Mouse (Mus musculus) liver (tissue): Measurements from ENCODE around the gene Gh.

Experiments used
- DNase-seq: peaks from one replicate; pipeline ENCODE4 v3.0.0-alpha.2; 2020; ENCODE audit warnings: mixed read lengths

Gene Gh

GRCm38 (mm10) chr11:106308162-106308561 is 6.5 kb upstream of the Gh start:
- no peak for DNase-seq

- no peak for DNase-seq
Observed at GRCm38 (mm10) chr11:106307432-106307831, 5.8 kb upstream of the Gh start.

DNA sequence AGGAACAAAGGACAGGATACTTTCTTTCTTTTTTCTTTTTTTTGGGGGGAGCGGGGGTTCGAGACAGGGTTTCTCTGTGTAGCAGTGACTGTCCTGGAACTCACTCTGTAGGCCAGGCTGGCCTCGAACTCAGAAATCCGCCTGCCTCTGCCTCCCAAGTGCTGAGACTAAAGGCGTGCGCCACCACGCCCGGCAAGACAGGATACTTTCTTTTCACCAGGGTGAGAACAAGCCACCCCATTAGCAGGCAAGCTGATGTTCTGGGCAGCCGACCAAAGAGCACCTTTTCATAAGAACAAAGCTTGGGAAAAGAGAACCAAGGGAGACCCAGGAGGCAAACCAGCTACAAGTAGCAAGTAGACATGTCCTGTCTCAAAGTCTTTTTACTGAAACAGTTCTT is 5.1 kb upstream of the Gh start:
- DNase-seq: no peak

GRCm38 (mm10) chr11:106306065-106306385 is 4.4 kb upstream of the Gh start:
- no peak for DNase-seq

GRCm38 (mm10) chr11:106305348-106306064 is 3.8 kb upstream of the Gh start:
- no peak for DNase-seq

- peak; percentile 70 for DNase-seq
Observed at GRCm38 (mm10) chr11:106302634-106303033, 969 bp upstream of the Gh start.

GRCm38 (mm10) chr11:106291861-106292260 is 9.8 kb downstream of the Gh start:
- DNase-seq: no peak

DNA sequence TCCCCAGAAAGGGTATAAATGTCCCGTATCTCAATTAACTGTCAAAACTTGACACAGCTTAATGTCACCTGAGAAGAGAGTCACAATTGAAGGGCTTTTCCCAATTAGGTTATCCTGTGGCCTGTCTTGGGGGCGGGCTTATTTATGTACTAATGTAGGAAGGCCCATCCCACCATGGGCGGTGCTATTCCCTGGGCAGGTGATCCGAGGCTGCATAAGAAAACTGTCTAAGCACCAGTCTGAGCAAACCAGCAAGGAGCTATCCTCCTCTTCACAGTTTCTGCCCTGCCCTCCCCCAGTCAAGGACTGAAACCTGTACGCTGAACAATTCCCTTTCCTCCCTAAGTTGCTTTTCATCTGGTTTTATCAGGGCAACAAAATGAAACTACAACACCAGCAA is 11.3 kb downstream of the Gh start:
- no peak for DNase-seq

GRCm38 (mm10) chr11:106289369-106289768 is 12.3 kb downstream of the Gh start:
- DNase-seq: peak; percentile 21

DNA sequence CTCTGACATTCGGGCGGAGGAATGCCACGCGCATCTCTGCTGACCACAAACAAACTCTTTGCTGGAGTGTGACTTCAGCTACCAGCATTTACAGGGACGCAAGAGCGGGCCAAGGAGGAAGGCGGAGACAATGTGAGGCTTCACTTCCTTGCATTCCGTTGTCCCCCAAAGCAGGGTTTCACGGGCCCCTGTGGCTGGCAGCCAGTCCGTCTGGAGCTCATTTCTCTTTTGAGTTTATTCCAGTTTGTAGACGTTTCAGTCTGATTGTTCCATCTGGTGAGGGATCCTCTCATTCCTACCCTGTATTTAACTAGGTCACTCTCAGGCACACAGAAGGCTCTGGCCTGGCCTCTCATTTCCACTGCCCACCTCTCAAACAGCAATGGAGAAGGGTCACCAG is 14.7 kb downstream of the Gh start:
- DNase-seq: no peak

DNA sequence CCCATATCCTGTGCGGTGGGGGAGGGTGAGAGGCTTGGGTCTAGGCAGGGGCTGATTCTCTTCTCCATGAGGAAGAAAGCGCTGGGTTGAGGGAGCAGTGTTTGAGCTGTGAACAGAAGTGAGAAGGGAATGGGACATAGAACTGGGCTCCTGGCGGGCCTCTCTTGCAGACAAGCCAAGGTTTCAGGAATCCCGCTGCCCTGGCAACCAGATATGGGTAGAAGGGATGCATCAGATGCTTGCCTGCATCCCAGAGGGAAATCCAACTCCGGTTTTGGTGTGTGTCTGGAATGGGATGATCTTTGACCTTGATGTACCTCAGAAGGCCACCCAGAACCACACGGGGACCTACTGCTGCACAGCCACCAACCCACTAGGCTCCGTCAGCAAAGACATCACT is 15.5 kb downstream of the Gh start:
- no peak for DNase-seq

- no peak for DNase-seq
Observed at GRCm38 (mm10) chr11:106284126-106284525, 17.5 kb downstream of the Gh start.

DNA sequence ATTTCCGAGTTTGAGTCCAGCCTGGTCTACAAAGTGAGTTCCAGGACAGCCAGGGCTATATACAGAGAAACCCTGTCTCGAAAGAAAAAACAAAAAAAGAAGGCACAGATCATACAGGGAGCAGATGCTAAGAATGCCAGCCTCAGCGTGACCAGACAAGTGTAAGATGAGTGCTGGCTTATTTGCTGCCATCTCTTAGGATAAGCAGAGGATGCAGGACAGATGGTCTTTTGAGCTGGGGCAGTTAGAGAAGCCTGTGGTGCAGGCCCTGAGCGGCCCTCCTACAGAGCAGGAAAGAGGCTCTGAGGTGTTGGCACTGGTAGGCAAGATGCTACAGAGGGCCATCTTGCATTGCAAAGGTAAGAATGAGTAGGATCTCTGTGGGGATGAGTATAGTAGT is 18.3 kb downstream of the Gh start:
- DNase-seq: no peak

- DNase-seq: no peak
Observed at GRCm38 (mm10) chr11:106282452-106282851, 19.2 kb downstream of the Gh start.

GRCm38 (mm10) chr11:106276454-106276853 is 25.2 kb downstream of the Gh start, which contains the start of gene Tcam1:
Gene Tcam1, plus strand, starts transcription at chr11:106276672.
- peak; percentile 89 for DNase-seq

- DNase-seq: no peak
Observed at GRCm38 (mm10) chr11:106274971-106275411, 26.7 kb downstream of the Gh start.

DNA sequence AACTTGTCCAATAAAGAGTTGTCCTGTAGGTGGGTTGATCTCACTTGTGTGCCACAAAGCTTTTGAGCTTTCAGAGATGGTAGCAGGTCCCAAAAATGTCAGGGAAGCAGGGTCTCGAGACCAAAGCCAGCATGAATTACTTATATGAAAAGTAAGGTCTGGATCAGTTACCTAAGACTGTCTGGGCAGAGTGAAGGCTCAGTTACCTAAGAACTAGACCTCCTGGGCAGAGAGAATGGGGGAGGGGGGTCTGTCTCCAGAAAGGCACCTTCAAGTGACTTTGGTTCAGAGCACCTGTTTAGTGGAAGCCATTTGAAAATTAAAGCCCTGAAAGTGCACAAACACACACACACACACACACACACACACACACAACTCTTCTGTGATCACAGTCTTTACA is 27.3 kb downstream of the Gh start:
- no peak for DNase-seq

DNA sequence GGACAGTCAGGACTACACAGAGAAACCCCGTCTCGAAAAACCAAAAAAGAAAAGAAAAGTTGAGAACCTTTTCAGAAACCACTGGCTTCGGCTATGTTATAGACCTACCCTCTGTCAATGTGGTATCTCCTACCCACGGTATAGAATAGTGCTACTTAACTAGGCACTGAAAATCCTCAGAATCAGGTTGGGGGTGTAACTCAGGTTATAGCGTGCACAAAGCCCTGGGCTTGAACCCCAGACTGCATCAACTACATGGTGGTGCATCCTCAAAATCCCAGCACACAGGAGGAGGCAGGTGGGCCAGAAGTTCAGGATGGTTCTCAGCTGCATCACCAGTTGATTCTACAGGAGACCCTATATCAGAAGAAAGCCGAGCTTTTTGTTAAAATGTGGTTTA is 27.9 kb downstream of the Gh start:
- no peak for DNase-seq

DNA sequence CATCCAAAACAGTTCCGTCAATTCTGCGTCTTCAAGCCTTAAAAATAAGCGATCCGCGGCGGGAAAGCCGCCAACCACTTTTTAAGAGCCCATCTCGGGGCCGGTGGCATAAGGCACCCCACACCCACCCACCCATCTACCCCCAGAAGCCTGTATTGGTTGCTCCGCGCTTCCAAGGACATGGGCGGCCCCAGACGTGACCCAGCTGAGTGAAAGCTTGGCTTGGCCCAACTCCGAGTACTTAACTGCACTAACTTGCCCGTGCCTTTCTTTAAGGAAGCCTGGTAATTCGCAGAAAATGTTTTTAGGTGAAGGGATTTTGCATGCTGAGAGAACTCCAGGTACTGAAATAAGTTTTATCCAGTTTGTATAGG is 28.4 kb downstream of the Gh start:
- no peak for DNase-seq

GRCm38 (mm10) chr11:106272644-106273310 is 28.9 kb downstream of the Gh start, which contains the start of gene Smarcd2:
Gene Smarcd2, minus strand, starts transcription at chr11:106272972.
- DNase-seq: peak; percentile 100

GRCm38 (mm10) chr11:106271794-106272643 is 29.6 kb downstream of the Gh start:
- peak; percentile 63 for DNase-seq

GRCm38 (mm10) chr11:106271131-106271793 is 30.4 kb downstream of the Gh start:
- no peak for DNase-seq

GRCm38 (mm10) chr11:106269060-106269431 is 32.6 kb downstream of the Gh start:
- peak; percentile 39 for DNase-seq
